Mouse (Mus musculus): Measurements from ENCODE around the gene Snph. TPM values are rescaled to one million over a fixed set of nuclear protein-coding genes. Genes with fewer than 3 reads are reported as not detected.
A peak's percentile ranks its signal among the peaks of the same experiment; 100 is the strongest.

The Snph gene
- polyA plus RNA-seq, 1 experiment from 2014 or later = 25.4 TPM

DNA sequence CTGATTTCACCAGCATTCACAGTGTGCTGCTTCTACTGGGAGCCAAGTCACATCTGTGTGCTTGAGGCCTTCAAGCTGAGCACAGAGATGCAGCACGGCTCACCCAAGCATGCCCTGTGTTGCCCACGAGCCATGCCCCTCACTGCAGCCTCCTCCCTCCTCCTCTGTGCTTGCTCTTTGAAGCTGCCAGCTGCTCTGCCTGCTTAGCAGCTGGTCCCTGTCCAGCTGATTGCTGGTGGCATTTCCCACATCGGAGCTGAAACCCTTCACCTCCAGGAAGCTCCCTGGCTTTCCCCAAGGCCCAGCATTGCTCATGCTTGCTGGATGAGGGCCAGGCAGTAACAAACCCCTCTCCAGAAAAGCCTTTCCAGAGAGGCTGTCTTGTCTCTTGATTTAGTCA, 22.4 kb downstream of the Snph start:
- H3K36me3 ChIP-seq (replicated peaks; ENCODE audit: control insufficient read depth, insufficient read depth) = no peaks in the 10 kb centered on the region
- peak; percentile 29 for DNase-seq (ENCODE audit: low spot score)
- WGBS = 13% methylated on average over 3 of the region's 3 CpGs
- H3K4me3 ChIP-seq (replicated peaks; ENCODE audit: low read length) = no peak overlapping the region
- H3K27me3 ChIP-seq (ENCODE audit: control insufficient read depth, insufficient read depth, low read length) = no peaks in the 10 kb centered on the region
- no peak overlapping the region for H3K9ac ChIP-seq
- H3K4me1 ChIP-seq (replicated peaks; ENCODE audit: control insufficient read depth, insufficient read depth, low read length) = peaks cover 10% of the 10 kb centered on the region; the same call in 1 of the 2 replicates
- no peaks in the 10 kb centered on the region for H3K9me3 ChIP-seq (ENCODE audit: control insufficient read depth, low read length)
- ATAC-seq (ENCODE audit: low FRiP score) = 0 out of 2 replicates have a peak, but pooled peaks have one; percentile 21
- peak overlapping the region; percentile 51; the same call in 1 of the 2 replicates for H3K27ac ChIP-seq
- H3K4me2 ChIP-seq (replicated peaks) = no peak overlapping the region

DNA sequence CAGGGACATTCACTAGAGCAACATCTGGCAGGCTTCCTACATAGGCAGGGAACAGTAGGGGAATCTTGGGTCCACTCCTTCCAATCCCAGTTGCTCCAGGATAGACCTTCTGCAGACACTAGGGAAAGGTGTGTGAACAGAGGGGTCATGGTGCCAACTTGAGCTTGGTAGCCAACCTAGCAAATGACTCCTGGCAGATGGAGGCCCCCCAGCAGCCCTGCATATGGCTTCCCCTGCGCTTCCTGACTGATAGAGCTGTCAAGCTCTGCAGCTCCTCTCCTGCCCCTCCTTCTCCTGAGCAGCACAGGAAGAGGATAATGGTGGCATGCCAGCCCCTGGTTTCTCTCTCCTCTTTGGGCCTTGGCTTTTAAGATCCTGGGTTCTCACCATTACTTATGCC, 24.0 kb downstream of the Snph start:
- H3K36me3 ChIP-seq (replicated peaks; ENCODE audit: control insufficient read depth, insufficient read depth) = no peaks in the 10 kb centered on the region
- no peak overlapping the region for H3K27ac ChIP-seq
- no peak overlapping the region for H3K9ac ChIP-seq
- no peak for ATAC-seq (ENCODE audit: low FRiP score)
- no peaks in the 10 kb centered on the region for H3K9me3 ChIP-seq (ENCODE audit: control insufficient read depth, low read length)
- H3K27me3 ChIP-seq (ENCODE audit: control insufficient read depth, insufficient read depth, low read length) = no peaks in the 10 kb centered on the region
- DNase-seq (ENCODE audit: low spot score) = no peak
- no peak overlapping the region for H3K4me3 ChIP-seq (replicated peaks; ENCODE audit: low read length)
- WGBS = 33% methylated on average over 1 of the region's 1 CpGs
- peaks cover 24% of the 10 kb centered on the region for H3K4me1 ChIP-seq (replicated peaks; ENCODE audit: control insufficient read depth, insufficient read depth, low read length)
- H3K4me2 ChIP-seq (replicated peaks) = no peak overlapping the region

DNA sequence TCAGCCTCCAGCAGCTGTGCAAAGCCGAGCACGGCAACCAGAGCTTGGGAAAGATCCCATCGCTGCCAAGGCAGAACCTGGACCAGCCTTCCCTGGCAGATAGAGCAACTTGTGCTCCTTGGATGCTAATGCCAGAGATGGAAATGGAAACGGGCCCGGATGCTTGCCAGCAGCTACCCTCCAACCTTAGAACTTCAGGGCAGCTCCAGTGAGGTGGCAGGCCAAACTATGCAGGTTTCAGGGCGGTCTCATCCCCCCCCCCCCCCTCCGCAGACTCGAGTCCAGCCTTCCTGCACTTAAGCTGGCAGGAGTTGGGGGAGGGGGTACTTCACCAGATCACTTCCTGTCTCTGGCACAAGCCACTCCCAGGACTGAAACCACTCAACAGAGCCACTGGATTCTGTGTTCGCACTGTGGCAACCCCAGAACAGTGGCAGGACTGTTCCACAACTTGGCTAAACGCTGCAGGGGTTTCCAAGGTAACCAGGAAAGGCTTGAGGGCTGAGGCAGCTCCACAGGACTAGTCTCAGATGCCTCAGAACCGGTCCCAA, 26.9 kb downstream of the Snph start:
- Histone ChIP-seq H3K4me2 (replicated peaks) (no peak overlapping the region), H3K4me3 (replicated peaks; ENCODE audit: low read length) (no peak overlapping the region), H3K27me3 (ENCODE audit: control insufficient read depth, insufficient read depth, low read length) (no peaks in the 10 kb centered on the region), H3K4me1 (replicated peaks; ENCODE audit: control insufficient read depth, insufficient read depth, low read length) (peaks cover 40% of the 10 kb centered on the region), H3K9me3 (ENCODE audit: control insufficient read depth, low read length) (no peaks in the 10 kb centered on the region), H3K9ac (no peak overlapping the region), H3K27ac (peak overlapping the region; percentile 52; the same call in 1 of the 2 replicates), H3K36me3 (replicated peaks; ENCODE audit: control insufficient read depth, insufficient read depth) (no peaks in the 10 kb centered on the region; the same call in 1 of the 2 replicates)
- ATAC-seq (ENCODE audit: low FRiP score) (peak; percentile 65), DNase-seq (ENCODE audit: low spot score) (peak; percentile 55)
- 35% methylated on average over 11 of the region's 11 CpGs for WGBS

DNA sequence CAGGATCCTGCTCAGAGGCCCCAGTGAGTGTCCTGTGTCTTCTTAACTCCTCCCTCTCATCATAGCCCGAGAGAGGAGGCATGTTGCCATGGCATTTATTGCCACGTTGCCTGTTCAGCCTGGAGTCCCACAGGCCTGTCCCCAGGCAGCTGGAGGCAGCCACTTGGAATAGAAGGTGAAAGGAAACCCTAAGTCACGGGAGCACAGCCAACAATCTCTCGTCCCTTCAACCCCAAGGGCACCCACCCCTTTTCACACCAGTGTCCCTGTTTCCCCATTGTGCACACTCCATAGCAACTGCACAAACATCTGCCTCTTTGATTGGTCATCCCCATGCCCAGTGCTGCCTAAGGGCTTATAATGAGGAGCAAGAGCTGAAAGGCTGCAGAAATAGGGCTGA, 28.8 kb downstream of the Snph start:
- Histone ChIP-seq H3K4me1 (replicated peaks; ENCODE audit: control insufficient read depth, insufficient read depth, low read length) (peaks cover 35% of the 10 kb centered on the region), H3K27ac (peak overlapping the region; percentile 76), H3K9ac (no peak overlapping the region), H3K4me2 (replicated peaks) (no peak overlapping the region), H3K9me3 (ENCODE audit: control insufficient read depth, low read length) (no peaks in the 10 kb centered on the region), H3K27me3 (ENCODE audit: control insufficient read depth, insufficient read depth, low read length) (no peaks in the 10 kb centered on the region), H3K4me3 (replicated peaks; ENCODE audit: low read length) (no peak overlapping the region), H3K36me3 (replicated peaks; ENCODE audit: control insufficient read depth, insufficient read depth) (peaks cover 9% of the 10 kb centered on the region)
- ATAC-seq (ENCODE audit: low FRiP score) (peak; percentile 88), DNase-seq (ENCODE audit: low spot score) (peak; percentile 67)
- 7% methylated on average over 4 of the region's 4 CpGs for WGBS

DNA sequence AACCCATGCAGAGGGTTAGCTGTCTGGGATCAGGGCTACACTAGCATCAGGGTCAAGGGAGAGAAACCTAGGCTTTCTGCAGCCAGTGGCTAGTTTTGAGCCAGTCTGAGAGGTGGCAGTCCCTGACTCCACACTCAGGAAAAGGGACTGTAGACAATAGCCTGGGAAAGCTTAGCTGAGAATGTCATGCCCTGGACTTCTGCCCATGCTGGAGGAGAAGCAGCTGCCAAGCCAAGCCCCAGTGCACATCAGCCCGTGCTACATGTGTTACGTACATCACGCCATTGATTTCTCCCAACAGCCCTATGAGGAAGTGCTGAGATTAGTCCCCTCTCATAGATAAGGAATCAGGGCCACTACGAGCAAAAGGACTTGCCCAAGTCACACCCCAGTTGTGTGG, 30.3 kb downstream of the Snph start:
- Histone ChIP-seq H3K27me3 (ENCODE audit: control insufficient read depth, insufficient read depth, low read length) (no peaks in the 10 kb centered on the region), H3K36me3 (replicated peaks; ENCODE audit: control insufficient read depth, insufficient read depth) (peaks cover 11% of the 10 kb centered on the region), H3K4me1 (replicated peaks; ENCODE audit: control insufficient read depth, insufficient read depth, low read length) (peaks cover 35% of the 10 kb centered on the region), H3K4me3 (replicated peaks; ENCODE audit: low read length) (no peak overlapping the region), H3K9me3 (ENCODE audit: control insufficient read depth, low read length) (no peaks in the 10 kb centered on the region), H3K27ac (no peak overlapping the region; the same call in 1 of the 2 replicates), H3K4me2 (replicated peaks) (no peak overlapping the region), H3K9ac (no peak overlapping the region)
- WGBS = 61% methylated on average over 4 of the region's 4 CpGs
- DNase-seq (ENCODE audit: low spot score) (no peak), ATAC-seq (ENCODE audit: low FRiP score) (no peak)

DNA sequence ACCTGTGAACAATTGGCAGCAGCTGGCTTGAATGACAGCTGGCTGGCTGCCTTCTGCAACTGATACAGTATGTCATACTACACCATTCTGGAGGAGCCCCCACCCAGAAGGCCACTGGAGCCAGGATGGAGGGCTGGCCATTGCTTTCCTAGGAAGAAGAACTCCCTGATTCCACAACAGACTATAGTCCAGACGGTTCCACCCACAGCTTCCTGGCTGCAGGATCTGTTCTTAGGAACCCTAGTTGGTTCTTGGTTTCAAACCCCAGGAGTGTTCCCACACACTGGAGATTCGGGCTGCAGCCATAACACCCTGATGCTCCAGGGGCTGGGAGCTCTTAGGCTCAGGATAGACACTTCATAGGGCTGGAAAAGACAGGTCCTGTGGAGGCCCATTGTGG, 34.3 kb downstream of the Snph start:
- no peak for DNase-seq (ENCODE audit: low spot score)
- Histone ChIP-seq H3K4me1 (replicated peaks; ENCODE audit: control insufficient read depth, insufficient read depth, low read length) (peaks cover 13% of the 10 kb centered on the region), H3K4me2 (replicated peaks) (no peak overlapping the region), H3K27me3 (ENCODE audit: control insufficient read depth, insufficient read depth, low read length) (no peaks in the 10 kb centered on the region), H3K9ac (no peak overlapping the region), H3K36me3 (replicated peaks; ENCODE audit: control insufficient read depth, insufficient read depth) (peaks cover 48% of the 10 kb centered on the region), H3K27ac (no peak overlapping the region), H3K4me3 (replicated peaks; ENCODE audit: low read length) (no peak overlapping the region), H3K9me3 (ENCODE audit: control insufficient read depth, low read length) (no peaks in the 10 kb centered on the region)
- no peak for ATAC-seq (ENCODE audit: low FRiP score)
- WGBS = 82% methylated on average over 2 of the region's 2 CpGs

DNA sequence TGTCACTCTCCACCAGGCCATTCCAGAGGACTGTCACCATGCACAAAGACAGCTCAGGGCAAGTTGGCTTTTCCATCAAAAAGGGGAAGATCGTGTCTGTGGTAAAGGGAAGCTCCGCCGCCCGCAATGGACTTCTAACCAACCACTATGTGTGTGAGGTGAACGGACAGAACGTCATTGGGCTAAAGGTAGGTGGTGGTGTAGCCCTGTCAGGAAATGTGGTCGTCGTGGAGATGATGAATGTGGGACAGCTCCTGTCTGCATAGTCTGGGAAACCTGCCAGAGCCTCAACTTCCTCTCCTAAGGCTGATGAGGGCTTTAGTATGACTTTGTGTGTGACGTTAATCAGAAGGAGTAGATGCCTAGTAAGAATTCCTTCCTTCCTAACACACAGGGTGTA, 45.1 kb downstream of the Snph start:
- Histone ChIP-seq H3K4me2 (replicated peaks) (no peak overlapping the region), H3K9ac (no peak overlapping the region), H3K4me3 (replicated peaks; ENCODE audit: low read length) (no peak overlapping the region), H3K36me3 (replicated peaks; ENCODE audit: control insufficient read depth, insufficient read depth) (no peaks in the 10 kb centered on the region; the same call in 1 of the 2 replicates), H3K27ac (no peak overlapping the region), H3K27me3 (ENCODE audit: control insufficient read depth, insufficient read depth, low read length) (no peaks in the 10 kb centered on the region), H3K9me3 (ENCODE audit: control insufficient read depth, low read length) (no peaks in the 10 kb centered on the region), H3K4me1 (replicated peaks; ENCODE audit: control insufficient read depth, insufficient read depth, low read length) (no peaks in the 10 kb centered on the region)
- ATAC-seq (ENCODE audit: low FRiP score) (no peak), DNase-seq (ENCODE audit: low spot score) (no peak)
- 82% methylated on average over 9 of the region's 9 CpGs for WGBS

DNA sequence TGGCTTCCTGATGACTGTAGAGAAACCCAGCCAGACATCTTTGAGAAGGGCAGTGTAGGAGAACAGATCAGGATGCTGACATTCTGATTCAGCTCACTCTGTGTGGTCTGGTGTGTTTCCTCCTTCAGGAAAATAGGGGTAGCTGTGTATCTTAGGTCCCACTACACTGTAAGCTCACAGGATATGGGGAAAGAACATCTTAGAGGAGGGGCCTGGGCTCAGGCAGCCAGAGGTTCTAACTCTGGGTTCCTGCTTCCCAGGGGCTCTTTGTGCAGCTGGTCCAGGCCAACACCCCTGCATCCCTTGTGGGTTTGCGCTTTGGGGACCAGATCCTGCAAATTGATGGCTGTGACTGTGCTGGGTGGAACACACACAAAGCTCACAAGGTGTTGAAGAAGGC, 45.6 kb downstream of the Snph start:
- Histone ChIP-seq H3K4me2 (replicated peaks) (no peak overlapping the region), H3K4me1 (replicated peaks; ENCODE audit: control insufficient read depth, insufficient read depth, low read length) (no peaks in the 10 kb centered on the region), H3K9me3 (ENCODE audit: control insufficient read depth, low read length) (0 out of 2 replicates have a peak, but pooled peaks cover 3% of the 10 kb centered on the region), H3K36me3 (replicated peaks; ENCODE audit: control insufficient read depth, insufficient read depth) (no peaks in the 10 kb centered on the region; the same call in 1 of the 2 replicates), H3K4me3 (replicated peaks; ENCODE audit: low read length) (no peak overlapping the region), H3K27me3 (ENCODE audit: control insufficient read depth, insufficient read depth, low read length) (no peaks in the 10 kb centered on the region), H3K27ac (no peak overlapping the region), H3K9ac (no peak overlapping the region)
- DNase-seq (ENCODE audit: low spot score) = no peak
- ATAC-seq (ENCODE audit: low FRiP score) = no peak
- 86% methylated on average over 1 of the region's 1 CpGs for WGBS

DNA sequence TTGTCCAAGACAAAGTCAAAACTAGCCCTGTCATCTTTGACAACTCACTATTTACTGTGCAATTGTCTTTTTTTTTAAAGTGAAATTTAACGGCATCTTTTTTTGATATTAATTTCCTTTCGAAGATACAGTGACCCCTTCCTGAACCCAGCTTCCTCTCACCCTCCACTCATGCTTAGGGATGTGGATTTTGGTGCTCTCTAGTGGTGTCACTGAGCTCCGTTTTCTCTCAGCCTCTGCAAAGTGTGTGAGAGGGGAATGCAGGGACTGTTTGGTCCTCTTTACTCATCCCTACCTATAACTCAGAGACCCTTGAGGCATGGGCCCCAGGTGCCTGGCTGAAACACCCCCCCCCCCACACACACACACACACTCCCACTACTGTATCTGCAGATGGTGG, 46.5 kb downstream of the Snph start:
- no peak overlapping the region for H3K4me2 ChIP-seq (replicated peaks)
- no peaks in the 10 kb centered on the region for H3K36me3 ChIP-seq (replicated peaks; ENCODE audit: control insufficient read depth, insufficient read depth)
- no peaks in the 10 kb centered on the region for H3K4me1 ChIP-seq (replicated peaks; ENCODE audit: control insufficient read depth, insufficient read depth, low read length)
- WGBS = 69% methylated on average over 3 of the region's 3 CpGs
- no peak overlapping the region for H3K4me3 ChIP-seq (replicated peaks; ENCODE audit: low read length)
- 0 out of 2 replicates have a peak, but pooled peaks cover 3% of the 10 kb centered on the region for H3K9me3 ChIP-seq (ENCODE audit: control insufficient read depth, low read length)
- H3K27ac ChIP-seq = no peak overlapping the region
- no peaks in the 10 kb centered on the region for H3K27me3 ChIP-seq (ENCODE audit: control insufficient read depth, insufficient read depth, low read length)
- H3K9ac ChIP-seq = no peak overlapping the region
- no peak for DNase-seq (ENCODE audit: low spot score)
- ATAC-seq (ENCODE audit: low FRiP score) = no peak

DNA sequence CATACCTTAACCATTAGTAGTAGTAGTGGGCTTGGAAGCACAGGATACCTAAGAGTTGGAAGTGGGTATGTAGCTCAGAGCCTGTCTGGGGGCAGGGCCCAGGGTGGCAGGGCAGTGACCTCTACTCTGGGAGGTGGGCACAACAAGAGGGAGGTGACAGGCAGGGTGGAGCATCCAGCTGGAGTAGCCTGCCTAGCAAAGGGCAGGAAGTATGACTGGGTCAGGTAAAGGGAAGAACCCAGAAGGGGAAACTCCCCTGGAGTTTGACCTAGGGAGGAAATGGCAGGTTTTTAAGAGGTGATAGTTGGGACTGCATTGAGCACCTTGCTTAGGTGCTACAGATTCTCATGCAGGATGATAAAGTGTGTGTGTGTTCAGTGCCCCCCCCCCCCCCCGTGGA, 51.4 kb downstream of the Snph start:
- Histone ChIP-seq H3K27ac (no peak overlapping the region), H3K4me2 (replicated peaks) (no peak overlapping the region), H3K9me3 (ENCODE audit: control insufficient read depth, low read length) (0 out of 2 replicates have a peak, but pooled peaks cover 3% of the 10 kb centered on the region), H3K4me3 (replicated peaks; ENCODE audit: low read length) (no peak overlapping the region), H3K4me1 (replicated peaks; ENCODE audit: control insufficient read depth, insufficient read depth, low read length) (peaks cover 5% of the 10 kb centered on the region; the same call in 1 of the 2 replicates), H3K27me3 (ENCODE audit: control insufficient read depth, insufficient read depth, low read length) (no peaks in the 10 kb centered on the region), H3K36me3 (replicated peaks; ENCODE audit: control insufficient read depth, insufficient read depth) (no peaks in the 10 kb centered on the region), H3K9ac (no peak overlapping the region)
- WGBS = 20% methylated on average over 1 of the region's 1 CpGs
- DNase-seq (ENCODE audit: low spot score) (no peak), ATAC-seq (ENCODE audit: low FRiP score) (no peak)
